Mouse (Mus musculus) hindbrain, embryonic 12.5 days (tissue): ENCODE measurements around the gene Abca13. TPM values are rescaled to one million over a fixed set of nuclear protein-coding genes. Genes with fewer than 3 reads are reported as not detected.
"Not testable (repeated sequence)": the region's sequence is repeated elsewhere in the genome, so short reads cannot be mapped to it uniquely, and the experiment has no call there.

Source experiments
- ATAC-seq: fragments of 200-750 bp; cut with Nextera tagmentation; 2 replicates; pipeline ENCODE4 v1.8.0; 2017; ENCODE audit warnings: moderate TSS enrichment; ENCODE audit not compliant: low FRiP score
- H3K27ac ChIP-seq: fragments of 300-500 bp; sonication (generic); 2 replicates; pipeline ENCODE4 v1.5.1; 2016; ENCODE audit warnings: mild to moderate bottlenecking
- H3K27me3 ChIP-seq: fragments of 300-500 bp; sonication (generic); 2 replicates; pipeline ENCODE4 v1.6.1; 2016; ENCODE audit warnings: mild to moderate bottlenecking
- H3K36me3 ChIP-seq: fragments of 300-500 bp; sonication (generic); 2 replicates; pipeline ENCODE4 v1.6.1; 2016; ENCODE audit warnings: mild to moderate bottlenecking
- H3K4me1 ChIP-seq: fragments of 300-500 bp; sonication (generic); 2 replicates; pipeline ENCODE4 v1.6.1; 2016
- H3K4me2 ChIP-seq: fragments of 300-500 bp; sonication (generic); replicated peaks from 2 replicates; pipeline ENCODE4 v1.6.1; 2016; ENCODE audit warnings: mild to moderate bottlenecking
- H3K4me3 ChIP-seq: fragments of 300-500 bp; sonication (generic); 2 replicates; pipeline ENCODE4 v1.5.1; 2016; ENCODE audit warnings: mild to moderate bottlenecking
- H3K9ac ChIP-seq: fragments of 300-500 bp; sonication (generic); 2 replicates; pipeline ENCODE4 v1.6.1; 2016; ENCODE audit warnings: mild to moderate bottlenecking, moderate library complexity
- H3K9me3 ChIP-seq: fragments of 300-500 bp; sonication (generic); replicated peaks from 2 replicates; pipeline ENCODE4 v1.6.1; 2016; ENCODE audit warnings: mild to moderate bottlenecking
- WGBS: fragments of 180-500 bp; shearing (Covaris S2); methylation state at CpG from one replicate; pipeline ENCODE4 v1.1.7; 2016; 5-methylcytosine and 5-hydroxymethylcytosine counted together
- polyA plus RNA-seq: library from polyadenylated mRNA; unstranded; fragments of >200 nt; fragmentation: Nextera tagmentation; extraction: Ambion mirVana; gene quantifications from 2 replicates; pipeline ENCODE4 v1.2.1, GENCODE M21; 2016

Gene Abca13
- polyA plus RNA-seq, 1 experiment from 2014 or later = 0.04 TPM

- H3K9ac ChIP-seq = no peak overlapping the region
- H3K9me3 ChIP-seq = no peaks in the 10 kb centered on the region
- no peak overlapping the region for H3K27ac ChIP-seq
- no peak overlapping the region for H3K4me2 ChIP-seq
- WGBS = 56% methylated on average over 8 of the region's 8 CpGs
- ATAC-seq = no peak
- H3K4me3 ChIP-seq = no peak overlapping the region
- no peaks in the 10 kb centered on the region for H3K27me3 ChIP-seq
- H3K36me3 ChIP-seq = no peaks in the 10 kb centered on the region
- no peaks in the 10 kb centered on the region for H3K4me1 ChIP-seq
Measured at GRCm38 (mm10) chr11:9210707-9211106, 19.0 kb downstream of the Abca13 start.

- Histone ChIP-seq H3K4me3 (no peak overlapping the region), H3K4me2 (no peak overlapping the region), H3K9me3 (no peaks in the 10 kb centered on the region), H3K4me1 (no peaks in the 10 kb centered on the region), H3K27ac (no peak overlapping the region), H3K9ac (no peak overlapping the region), H3K27me3 (no peaks in the 10 kb centered on the region), H3K36me3 (no peaks in the 10 kb centered on the region)
- 88% methylated on average over 9 of the region's 9 CpGs for WGBS
- ATAC-seq = no peak
Measured at GRCm38 (mm10) chr11:9213580-9213979, 21.8 kb downstream of the Abca13 start.

- no peaks in the 10 kb centered on the region for H3K9me3 ChIP-seq
- H3K36me3 ChIP-seq = no peaks in the 10 kb centered on the region
- no peak overlapping the region for H3K4me3 ChIP-seq
- no peak for ATAC-seq
- 37% methylated on average over 4 of the region's 4 CpGs for WGBS
- no peak overlapping the region for H3K4me2 ChIP-seq
- no peak overlapping the region for H3K9ac ChIP-seq
- no peaks in the 10 kb centered on the region for H3K4me1 ChIP-seq
- H3K27ac ChIP-seq = no peak overlapping the region
- no peaks in the 10 kb centered on the region for H3K27me3 ChIP-seq
Measured at GRCm38 (mm10) chr11:9216252-9216651, 24.5 kb downstream of the Abca13 start.

GRCm38 (mm10) chr11:9220501-9220900 is 28.8 kb downstream of the Abca13 start:
- H3K27ac ChIP-seq = no peak overlapping the region
- 82% methylated on average over 3 of the region's 3 CpGs for WGBS
- H3K27me3 ChIP-seq = no peaks in the 10 kb centered on the region
- H3K4me2 ChIP-seq = no peak overlapping the region
- no peak overlapping the region for H3K4me3 ChIP-seq
- no peak for ATAC-seq
- H3K9me3 ChIP-seq = no peaks in the 10 kb centered on the region
- H3K4me1 ChIP-seq = no peaks in the 10 kb centered on the region
- no peak overlapping the region for H3K9ac ChIP-seq
- H3K36me3 ChIP-seq = no peaks in the 10 kb centered on the region

GRCm38 (mm10) chr11:9221646-9222045 is 29.9 kb downstream of the Abca13 start:
- Histone ChIP-seq H3K4me1 (no peaks in the 10 kb centered on the region), H3K4me3 (no peak overlapping the region), H3K9me3 (no peaks in the 10 kb centered on the region), H3K4me2 (no peak overlapping the region), H3K9ac (no peak overlapping the region), H3K27ac (no peak overlapping the region), H3K27me3 (no peaks in the 10 kb centered on the region), H3K36me3 (no peaks in the 10 kb centered on the region)
- no peak for ATAC-seq
- WGBS = 95% methylated on average over 1 of the region's 1 CpGs

GRCm38 (mm10) chr11:9226399-9226798 is 34.7 kb downstream of the Abca13 start:
- Histone ChIP-seq H3K4me2 (no peak overlapping the region), H3K9me3 (no peaks in the 10 kb centered on the region), H3K27ac (no peak overlapping the region), H3K36me3 (no peaks in the 10 kb centered on the region), H3K4me3 (no peak overlapping the region), H3K27me3 (no peaks in the 10 kb centered on the region), H3K4me1 (no peaks in the 10 kb centered on the region), H3K9ac (no peak overlapping the region)
- WGBS = 78% methylated on average over 4 of the region's 4 CpGs
- no peak for ATAC-seq

GRCm38 (mm10) chr11:9249627-9250026 is 57.9 kb downstream of the Abca13 start:
- not testable (repeated sequence) for H3K4me3 ChIP-seq, H3K36me3 ChIP-seq, H3K27me3 ChIP-seq, H3K4me1 ChIP-seq, H3K9ac ChIP-seq, H3K4me2 ChIP-seq, ATAC-seq, H3K27ac ChIP-seq, H3K9me3 ChIP-seq
- WGBS = 86% methylated on average over 5 of the region's 5 CpGs

GRCm38 (mm10) chr11:9263072-9263471 is 71.3 kb downstream of the Abca13 start:
- H3K27me3 ChIP-seq, H3K27ac ChIP-seq, H3K9me3 ChIP-seq, H3K36me3 ChIP-seq, H3K9ac ChIP-seq, H3K4me1 ChIP-seq, H3K4me3 ChIP-seq, H3K4me2 ChIP-seq, ATAC-seq: not testable (repeated sequence)
- 39% methylated on average over 3 of the region's 3 CpGs for WGBS

GRCm38 (mm10) chr11:9269090-9269489 is 77.3 kb downstream of the Abca13 start:
- no peak for ATAC-seq
- no peaks in the 10 kb centered on the region for H3K36me3 ChIP-seq
- no peak overlapping the region for H3K27ac ChIP-seq
- 57% methylated on average over 3 of the region's 3 CpGs for WGBS
- no peak overlapping the region for H3K9ac ChIP-seq
- H3K4me3 ChIP-seq = no peak overlapping the region
- H3K9me3 ChIP-seq = no peaks in the 10 kb centered on the region
- H3K4me2 ChIP-seq = no peak overlapping the region
- no peaks in the 10 kb centered on the region for H3K4me1 ChIP-seq
- no peaks in the 10 kb centered on the region for H3K27me3 ChIP-seq

GRCm38 (mm10) chr11:9285204-9285603 is 93.5 kb downstream of the Abca13 start:
- Histone ChIP-seq H3K4me3 (no peak overlapping the region), H3K27ac (no peak overlapping the region), H3K27me3 (no peaks in the 10 kb centered on the region), H3K4me1 (no peaks in the 10 kb centered on the region), H3K9me3 (no peaks in the 10 kb centered on the region), H3K9ac (no peak overlapping the region), H3K36me3 (no peaks in the 10 kb centered on the region), H3K4me2 (no peak overlapping the region)
- WGBS = 79% methylated on average over 3 of the region's 3 CpGs
- no peak for ATAC-seq

GRCm38 (mm10) chr11:9285759-9286158 is 94.0 kb downstream of the Abca13 start:
- H3K27ac ChIP-seq = no peak overlapping the region
- no peaks in the 10 kb centered on the region for H3K4me1 ChIP-seq
- no peak overlapping the region for H3K4me3 ChIP-seq
- WGBS = 86% methylated on average over 3 of the region's 3 CpGs
- H3K4me2 ChIP-seq = no peak overlapping the region
- no peak overlapping the region for H3K9ac ChIP-seq
- H3K27me3 ChIP-seq = no peaks in the 10 kb centered on the region
- no peaks in the 10 kb centered on the region for H3K36me3 ChIP-seq
- ATAC-seq = no peak
- H3K9me3 ChIP-seq = no peaks in the 10 kb centered on the region

- H3K4me3 ChIP-seq = no peak overlapping the region
- no peaks in the 10 kb centered on the region for H3K27me3 ChIP-seq
- 87% methylated on average over 7 of the region's 7 CpGs for WGBS
- no peaks in the 10 kb centered on the region for H3K4me1 ChIP-seq
- H3K9me3 ChIP-seq = no peaks in the 10 kb centered on the region
- no peak overlapping the region for H3K4me2 ChIP-seq
- no peak overlapping the region for H3K9ac ChIP-seq
- no peak overlapping the region for H3K27ac ChIP-seq
- H3K36me3 ChIP-seq = no peaks in the 10 kb centered on the region
- no peak for ATAC-seq
Measured at GRCm38 (mm10) chr11:9291168-9291567, 99.4 kb downstream of the Abca13 start.

GRCm38 (mm10) chr11:9299615-9300014 is 107.9 kb downstream of the Abca13 start:
- Histone ChIP-seq H3K4me1 (no peaks in the 10 kb centered on the region), H3K9ac (no peak overlapping the region), H3K27me3 (no peaks in the 10 kb centered on the region), H3K9me3 (no peaks in the 10 kb centered on the region), H3K36me3 (no peaks in the 10 kb centered on the region), H3K4me3 (no peak overlapping the region), H3K4me2 (no peak overlapping the region), H3K27ac (no peak overlapping the region)
- WGBS = 76% methylated on average over 1 of the region's 1 CpGs
- ATAC-seq = no peak

- Histone ChIP-seq H3K36me3 (no peaks in the 10 kb centered on the region), H3K4me1 (no peaks in the 10 kb centered on the region), H3K4me2 (no peak overlapping the region), H3K4me3 (no peak overlapping the region), H3K9me3 (no peaks in the 10 kb centered on the region), H3K27me3 (no peaks in the 10 kb centered on the region), H3K27ac (no peak overlapping the region), H3K9ac (no peak overlapping the region)
- 85% methylated on average over 4 of the region's 4 CpGs for WGBS
- ATAC-seq = no peak
Measured at GRCm38 (mm10) chr11:9305450-9305849, 113.7 kb downstream of the Abca13 start.
